Mouse (Mus musculus) heart, postnatal 14 days (tissue): ENCODE measurements around the gene Pbp2. TPM values are rescaled to one million over a fixed set of nuclear protein-coding genes. Genes with fewer than 3 reads are reported as not detected.
A peak's percentile ranks its signal among the peaks of the same experiment; 100 is the strongest.

Source experiments
- DNase-seq, 2 experiments: peaks; one replicate each; pipeline ENCODE4 v3.0.0; 2021 to 2022
- intact Hi-C: fragments of 180-260 bp; cut with DNase I; formaldehyde crosslinking; loops from one replicate; pipeline ENCODE4 v1.15.1; 2025
- long read RNA-seq, 2 experiments: library from polyadenylated mRNA; stranded (forward); transcript quantifications; one replicate each; pipeline ENCODE4 v2.0.0; 2021
- total RNA-seq, 2 experiments: library from RNA; stranded (reverse); gene quantifications; 2 replicates each; pipeline ENCODE4 v1.2.3; 2021

Pbp2 gene
- not detected for total RNA-seq
- long read RNA-seq, experiment 1: 0 reads
- long read RNA-seq, experiment 2: 0 reads

- no peak for DNase-seq
- intact Hi-C loops: no loop called here
These were observed at the start of gene Pbp2 for GRCm38 (mm10) chr6:135310305-135310704. Pbp2 (minus strand) TSS chr6:135310405.

GRCm38 (mm10) chr6:135354953-135355352 lies 44.7 kb upstream of the Pbp2 start:
- DNase-seq: no peak

GRCm38 (mm10) chr6:135352537-135352936 lies 42.3 kb upstream of the Pbp2 start:
- intact Hi-C loops: no loop called here

More at GRCm38 (mm10) chr6:135354953-135355352, 44.7 kb upstream of the Pbp2 start:
- intact Hi-C loops: no loop called here

GRCm38 (mm10) chr6:135351638-135352302 lies 41.6 kb upstream of the Pbp2 start:
- DNase-seq: no peak
- intact Hi-C loops: no loop called here

More at GRCm38 (mm10) chr6:135352537-135352936, 42.3 kb upstream of the Pbp2 start:
- no peak for DNase-seq

- no peak for DNase-seq
- intact Hi-C loops: loop anchor here (2.0 kb wide), 1 partner anchor 18 kb away; no protein-coding TSS in a partner anchor
These were observed 30.8 kb upstream of the Pbp2 start for GRCm38 (mm10) chr6:135341076-135341378.

GRCm38 (mm10) chr6:135340355-135341075 lies 30.3 kb upstream of the Pbp2 start:
- intact Hi-C loops: loop anchor here (2.0 kb wide), 1 partner anchor 18 kb away; no protein-coding TSS in a partner anchor
- DNase-seq: peak; percentile 30 to 36

GRCm38 (mm10) chr6:135336376-135336775 lies 26.2 kb upstream of the Pbp2 start:
- intact Hi-C loops: no loop called here
- peak in 1 of 2 experiments; percentile 23 for DNase-seq

- intact Hi-C loops: no loop called here
- peak; percentile 28 to 52 for DNase-seq
These were observed 23.9 kb upstream of the Pbp2 start for GRCm38 (mm10) chr6:135333994-135334651.

- peak in 1 of 2 experiments; percentile 28 for DNase-seq
- intact Hi-C loops: no loop called here
These were observed 22.6 kb upstream of the Pbp2 start for GRCm38 (mm10) chr6:135332737-135333281.

- intact Hi-C loops: no loop called here
- peak in 1 of 2 experiments; percentile 25 for DNase-seq
These were observed 21.7 kb upstream of the Pbp2 start for GRCm38 (mm10) chr6:135331916-135332315.

- DNase-seq: no peak
- intact Hi-C loops: no loop called here
These were observed 16.6 kb upstream of the Pbp2 start for GRCm38 (mm10) chr6:135326847-135327246.

- intact Hi-C loops: loop anchor here (5.0 kb wide), 1 partner anchor 38 kb away; the partner anchor contains the start of gene Emp1
- DNase-seq: no peak
These were observed 14.6 kb upstream of the Pbp2 start for GRCm38 (mm10) chr6:135324686-135325300.

- DNase-seq: no peak
- intact Hi-C loops: loop anchor here (5.0 kb wide), 1 partner anchor 38 kb away; the partner anchor contains the start of gene Emp1
These were observed 13.9 kb upstream of the Pbp2 start for GRCm38 (mm10) chr6:135324111-135324510.

- intact Hi-C loops: loop anchor here (5.0 kb wide), 1 partner anchor 39 kb away; the partner anchor contains the start of gene Emp1
- DNase-seq: peak; percentile 69 to 72
These were observed 13.2 kb upstream of the Pbp2 start for GRCm38 (mm10) chr6:135323311-135323982.

- intact Hi-C loops: loop anchor here (5.0 kb wide), 1 partner anchor 40 kb away; the partner anchor contains the start of gene Emp1
- no peak for DNase-seq
These were observed 12.5 kb upstream of the Pbp2 start for GRCm38 (mm10) chr6:135322749-135323148.

GRCm38 (mm10) chr6:135319431-135319933 lies 9.3 kb upstream of the Pbp2 start:
- DNase-seq: no peak
- intact Hi-C loops: no loop called here

- no peak for DNase-seq
- intact Hi-C loops: no loop called here
These were observed 5.9 kb upstream of the Pbp2 start for GRCm38 (mm10) chr6:135316141-135316540.

- DNase-seq: peak; percentile 42 to 51
- intact Hi-C loops: no loop called here
These were observed 3.8 kb upstream of the Pbp2 start for GRCm38 (mm10) chr6:135313981-135314380.

- DNase-seq: no peak
- intact Hi-C loops: no loop called here
These were observed 1.8 kb upstream of the Pbp2 start for GRCm38 (mm10) chr6:135312038-135312437.
